Mouse (Mus musculus): Measurements from ENCODE around the gene Ecd. TPM values are rescaled to one million over a fixed set of nuclear protein-coding genes. Genes with fewer than 3 reads are reported as not detected.
A peak's percentile ranks its signal among the peaks of the same experiment; 100 is the strongest.
"Not testable (repeated sequence)": the region's sequence is repeated elsewhere in the genome, so short reads cannot be mapped to it uniquely, and the experiment has no call there.

Gene Ecd
- polyA plus RNA-seq, 1 experiment: 38.1 TPM

- no peak for DNase-seq (ENCODE audit: low read depth)
- no peak for TF ChIP-seq POLR2A (IDR thresholded peaks at IDR 0.05; ENCODE audit: borderline replicate concordance, extremely low read depth, insufficient read depth, insufficient read length, poor library complexity, severe bottlenecking)
- TF ChIP-seq CTCF (IDR thresholded peaks at IDR 0.05; ENCODE audit: borderline replicate concordance, extremely low read depth, insufficient read depth, insufficient read length): no peak
Observed at GRCm38 (mm10) chr14:20324196-20324595, 23.7 kb downstream of the Ecd start.

DNA sequence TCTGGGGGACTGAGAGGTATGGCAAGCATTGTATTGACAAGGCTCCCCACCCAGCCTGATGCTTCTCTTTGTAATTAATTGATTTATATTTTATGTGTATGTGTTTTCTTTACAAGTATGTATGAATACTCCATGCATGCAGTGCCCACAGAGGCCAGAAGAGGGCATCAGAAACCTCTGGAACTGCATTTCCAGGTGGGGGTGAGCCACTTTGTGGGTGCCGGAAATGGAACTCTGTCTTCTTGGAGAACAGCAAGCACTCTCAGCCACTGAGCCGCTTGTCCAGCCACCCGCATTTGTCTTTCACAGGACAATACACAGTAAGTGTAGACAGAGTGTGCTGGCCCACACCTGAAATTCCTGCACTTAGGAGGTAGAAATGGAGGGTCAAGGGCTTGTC is 28.5 kb downstream of the Ecd start:
- TF ChIP-seq POLR2A (IDR thresholded peaks at IDR 0.05; ENCODE audit: borderline replicate concordance, extremely low read depth, insufficient read depth, insufficient read length, poor library complexity, severe bottlenecking) (no peak), CTCF (IDR thresholded peaks at IDR 0.05; ENCODE audit: borderline replicate concordance, extremely low read depth, insufficient read depth, insufficient read length) (peak; percentile 53; the same call in 1 of the 2 replicates)
- peak; percentile 14 for DNase-seq (ENCODE audit: low read depth)

- TF ChIP-seq POLR2A (IDR thresholded peaks at IDR 0.05; ENCODE audit: borderline replicate concordance, extremely low read depth, insufficient read depth, insufficient read length, poor library complexity, severe bottlenecking) (no peak), CTCF (IDR thresholded peaks at IDR 0.05; ENCODE audit: borderline replicate concordance, extremely low read depth, insufficient read depth, insufficient read length) (no peak)
- no peak for DNase-seq (ENCODE audit: low read depth)
Observed at GRCm38 (mm10) chr14:20315137-20315536, 32.8 kb downstream of the Ecd start.

- not testable (repeated sequence) for DNase-seq (ENCODE audit: low read depth)
Observed at GRCm38 (mm10) chr14:20305085-20305484, 42.8 kb downstream of the Ecd start.

DNA sequence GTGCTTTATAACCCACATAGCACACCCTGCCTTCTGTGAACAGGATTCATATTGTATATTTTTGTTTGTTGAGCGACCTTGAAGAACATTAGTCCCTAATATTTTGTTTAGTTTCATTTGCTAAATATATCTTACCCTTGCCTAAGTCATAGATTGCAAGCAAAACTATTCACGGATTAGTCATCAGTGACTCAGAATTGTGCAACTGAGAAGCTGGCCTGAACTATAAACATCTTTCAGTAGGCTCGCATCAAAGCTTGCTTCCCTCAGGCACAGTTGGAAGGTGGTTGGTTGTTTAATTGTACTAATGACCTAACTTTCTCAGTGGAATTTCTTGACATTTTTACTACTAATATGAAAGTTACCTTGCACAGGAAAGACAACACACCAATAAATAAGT is 49.8 kb downstream of the Ecd start:
- TF ChIP-seq POLR2A (IDR thresholded peaks at IDR 0.05; ENCODE audit: borderline replicate concordance, extremely low read depth, insufficient read depth, insufficient read length, poor library complexity, severe bottlenecking) (no peak), CTCF (IDR thresholded peaks at IDR 0.05; ENCODE audit: borderline replicate concordance, extremely low read depth, insufficient read depth, insufficient read length) (no peak)
- DNase-seq (ENCODE audit: low read depth): no peak

DNA sequence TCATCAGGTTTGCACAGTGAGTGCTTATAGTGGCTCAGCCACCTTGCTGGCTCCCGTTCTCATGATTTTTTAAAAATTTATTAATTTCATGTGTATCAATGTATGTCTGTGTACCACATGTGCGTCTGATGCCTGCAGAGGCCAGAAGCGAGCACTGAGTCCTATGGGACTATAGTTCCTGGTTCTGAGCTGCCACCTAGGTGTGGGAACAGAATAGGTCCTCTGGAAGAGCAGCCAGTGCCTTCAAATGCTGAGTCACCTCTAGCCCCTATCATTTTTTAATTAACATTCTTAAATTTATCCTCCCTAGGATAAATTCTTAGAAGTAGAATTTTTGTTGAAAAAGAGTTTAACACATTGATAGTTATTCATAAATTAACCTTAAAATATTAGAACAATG is 50.3 kb downstream of the Ecd start:
- TF ChIP-seq POLR2A (IDR thresholded peaks at IDR 0.05; ENCODE audit: borderline replicate concordance, extremely low read depth, insufficient read depth, insufficient read length, poor library complexity, severe bottlenecking) (no peak), CTCF (IDR thresholded peaks at IDR 0.05; ENCODE audit: borderline replicate concordance, extremely low read depth, insufficient read depth, insufficient read length) (no peak)
- no peak for DNase-seq (ENCODE audit: low read depth)

GRCm38 (mm10) chr14:20294947-20295346 is 53.0 kb downstream of the Ecd start:
- DNase-seq (ENCODE audit: low read depth): peak; percentile 13
- no peak for TF ChIP-seq CTCF (IDR thresholded peaks at IDR 0.05; ENCODE audit: borderline replicate concordance, extremely low read depth, insufficient read depth, insufficient read length)
- no peak for TF ChIP-seq POLR2A (IDR thresholded peaks at IDR 0.05; ENCODE audit: borderline replicate concordance, extremely low read depth, insufficient read depth, insufficient read length, poor library complexity, severe bottlenecking)

GRCm38 (mm10) chr14:20294117-20294892 is 53.6 kb downstream of the Ecd start, which contains the start of gene Nudt13:
Gene Nudt13, plus strand, starts transcription at chr14:20294697.
- TF ChIP-seq CTCF (IDR thresholded peaks at IDR 0.05; ENCODE audit: borderline replicate concordance, extremely low read depth, insufficient read depth, insufficient read length) (no peak), POLR2A (IDR thresholded peaks at IDR 0.05; ENCODE audit: borderline replicate concordance, extremely low read depth, insufficient read depth, insufficient read length, poor library complexity, severe bottlenecking) (no peak)
- DNase-seq (ENCODE audit: low read depth): peak; percentile 99

DNA sequence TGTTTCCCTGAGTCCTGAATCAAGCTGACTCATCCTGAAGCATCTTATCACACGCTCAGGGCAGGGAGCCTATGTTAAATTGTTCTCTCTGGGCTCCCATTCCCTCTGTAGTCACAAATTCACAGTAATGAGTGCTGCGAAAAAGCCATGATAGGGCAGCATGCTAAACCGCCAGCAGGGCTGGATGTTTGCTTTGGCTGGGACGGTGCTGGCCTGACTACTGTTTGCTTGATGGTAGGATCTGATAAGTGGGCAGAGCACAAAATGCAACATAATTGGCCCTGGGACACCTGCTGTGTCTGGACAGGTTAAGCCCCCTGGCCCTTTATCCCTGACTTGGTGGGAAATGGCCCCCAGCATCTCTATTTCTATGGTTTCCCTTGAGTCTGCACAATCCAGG is 56.5 kb downstream of the Ecd start:
- TF ChIP-seq CTCF (IDR thresholded peaks at IDR 0.05; ENCODE audit: borderline replicate concordance, extremely low read depth, insufficient read depth, insufficient read length) (no peak), POLR2A (IDR thresholded peaks at IDR 0.05; ENCODE audit: borderline replicate concordance, extremely low read depth, insufficient read depth, insufficient read length, poor library complexity, severe bottlenecking) (no peak)
- peak; percentile 34 for DNase-seq (ENCODE audit: low read depth)

Other genes starting within 250 kb of the Ecd start
- gene Saysd1, start 209.6 kb downstream of the Ecd start, polyA plus RNA-seq (2012; rRNA removed): 8.8 and 12.8 TPM in 2 replicates
- gene Kcnk5, start 166.3 kb downstream of the Ecd start, polyA plus RNA-seq (2012; rRNA removed): 1.5 and 2.5 TPM in 2 replicates
- 0.05 TPM in 1 of 2 replicates, not detected in the other for gene Kcnk16, start 78.9 kb downstream of the Ecd start, polyA plus RNA-seq (2012; rRNA removed)
- 16.5 and 17.4 TPM in 2 replicates for gene Nudt13, start 53.4 kb downstream of the Ecd start, polyA plus RNA-seq (2012; rRNA removed)
- gene Fam149b, start within 50 bp of the Ecd start, polyA plus RNA-seq (2012; rRNA removed): 54.0 and 59.6 TPM in 2 replicates
- 95.7 and 127 TPM in 2 replicates for gene Dnajc9, start 40.8 kb upstream of the Ecd start, polyA plus RNA-seq (2012; rRNA removed)
- 36.1 and 46.2 TPM in 2 replicates for gene Mrps16, start 45.5 kb upstream of the Ecd start, polyA plus RNA-seq (2012; rRNA removed)
- gene Cfap70, start 104.1 kb upstream of the Ecd start, polyA plus RNA-seq (2012; rRNA removed): 0.69 and 1.2 TPM in 2 replicates
- gene Anxa7, start 132.0 kb upstream of the Ecd start, polyA plus RNA-seq (2012; rRNA removed): 18.0 and 18.9 TPM in 2 replicates
- gene Mss51, start 148.8 kb upstream of the Ecd start, polyA plus RNA-seq (2012; rRNA removed): 1.5 and 2.4 TPM in 2 replicates
- gene Ppp3cb, start 198.5 kb upstream of the Ecd start, polyA plus RNA-seq (2012; rRNA removed): 114 and 141 TPM in 2 replicates